Mouse (Mus musculus): Measurements from ENCODE around the gene Ap5z1. TPM values are rescaled to one million over a fixed set of nuclear protein-coding genes. Genes with fewer than 3 reads are reported as not detected.
A peak's percentile ranks its signal among the peaks of the same experiment; 100 is the strongest.

Ap5z1 gene
- polyA plus RNA-seq, 1 experiment from 2014 or later, result 12.0 TPM

DNA sequence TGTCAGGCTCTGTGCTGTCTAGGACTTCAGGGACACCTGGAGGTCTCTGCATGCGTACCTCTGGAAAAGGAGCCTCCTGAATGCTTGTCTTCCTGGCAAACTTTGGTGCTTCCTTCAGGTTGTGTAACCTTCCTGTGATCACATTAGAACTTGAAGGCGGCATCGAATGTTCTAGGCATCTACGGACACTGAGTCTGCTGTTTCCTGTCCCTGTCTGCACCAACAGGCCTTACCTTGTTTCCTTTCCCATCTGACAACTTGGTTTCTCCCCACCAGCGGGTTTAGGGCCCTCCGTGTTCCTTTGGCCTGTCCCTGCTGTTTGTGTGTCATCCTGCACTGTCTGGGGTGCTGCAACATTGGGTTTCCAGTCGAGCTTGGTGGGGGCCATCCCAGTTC is 21.7 kb upstream of the Ap5z1 start:
- H3K4me1 ChIP-seq (replicated peaks), result peaks cover 57% of the 10 kb centered on the region
- ATAC-seq, result no peak
- H3K27ac ChIP-seq, result peak overlapping the region; percentile 94; the same call in 1 of the 2 replicates
- WGBS, result 81% methylated on average over 7 of the region's 7 CpGs
- H3K27me3 ChIP-seq (replicated peaks), result no peaks in the 10 kb centered on the region
- H3K36me3 ChIP-seq, result no peaks in the 10 kb centered on the region
- no peak overlapping the region for H3K9ac ChIP-seq
- H3K4me3 ChIP-seq (replicated peaks), result no peak overlapping the region
- peak overlapping the region; percentile 67; the same call in 1 of the 2 replicates for H3K4me2 ChIP-seq (replicated peaks)
- no peaks in the 10 kb centered on the region for H3K9me3 ChIP-seq

DNA sequence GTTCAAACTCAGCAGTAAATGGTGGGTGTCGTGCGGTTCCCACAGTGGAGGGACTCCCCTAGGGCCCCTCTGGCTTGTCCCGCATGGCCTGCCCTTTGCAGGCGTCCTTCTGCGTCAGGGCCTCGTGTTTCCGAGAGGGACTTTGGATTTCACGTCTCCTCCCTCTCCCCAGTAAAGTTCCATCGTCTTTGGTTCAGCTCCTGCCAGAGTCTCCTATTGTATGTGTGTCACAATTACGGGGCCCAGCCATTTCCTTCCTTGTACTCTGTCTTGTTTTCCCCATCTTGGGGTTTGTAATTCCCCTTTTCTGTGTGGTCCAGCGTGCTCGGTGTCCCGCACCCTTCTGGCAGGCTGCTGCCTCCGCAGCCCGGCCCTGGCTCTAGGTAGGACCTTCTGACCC is 20.2 kb upstream of the Ap5z1 start:
- Histone ChIP-seq H3K4me2 (replicated peaks) (no peak overlapping the region), H3K9me3 (no peaks in the 10 kb centered on the region), H3K36me3 (no peaks in the 10 kb centered on the region), H3K27ac (no peak overlapping the region), H3K4me1 (replicated peaks) (peaks cover 61% of the 10 kb centered on the region), H3K4me3 (replicated peaks) (no peak overlapping the region), H3K9ac (no peak overlapping the region), H3K27me3 (replicated peaks) (no peaks in the 10 kb centered on the region)
- WGBS, result 75% methylated on average over 15 of the region's 15 CpGs
- no peak for ATAC-seq

DNA sequence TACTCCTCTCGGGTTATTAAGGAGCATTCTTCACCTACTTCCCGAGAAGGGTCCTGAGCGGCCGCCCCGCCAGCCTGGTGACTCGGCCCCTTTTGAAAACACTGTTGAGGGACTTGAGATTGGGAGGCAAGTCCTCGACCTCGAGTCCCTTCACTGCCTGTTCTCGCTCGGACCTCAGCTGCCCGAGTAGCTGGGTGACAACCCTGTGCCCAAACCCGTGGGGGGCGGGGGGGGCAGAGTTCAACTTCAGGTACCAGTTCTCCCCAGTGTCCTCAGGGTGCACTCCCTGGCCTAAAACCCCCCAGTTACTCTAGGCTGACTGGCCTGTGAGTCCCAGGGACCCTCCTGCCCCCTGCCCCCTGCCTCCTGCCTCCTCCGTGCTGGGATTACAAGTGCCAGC is 19.8 kb upstream of the Ap5z1 start:
- WGBS, result 70% methylated on average over 14 of the region's 14 CpGs
- Histone ChIP-seq H3K36me3 (no peaks in the 10 kb centered on the region), H3K4me3 (replicated peaks) (no peak overlapping the region), H3K9me3 (no peaks in the 10 kb centered on the region), H3K4me2 (replicated peaks) (no peak overlapping the region), H3K4me1 (replicated peaks) (peaks cover 61% of the 10 kb centered on the region), H3K27ac (0 out of 2 replicates have a peak overlapping the region, but pooled peaks have one; percentile 7), H3K9ac (no peak overlapping the region), H3K27me3 (replicated peaks) (no peaks in the 10 kb centered on the region)
- no peak for ATAC-seq

DNA sequence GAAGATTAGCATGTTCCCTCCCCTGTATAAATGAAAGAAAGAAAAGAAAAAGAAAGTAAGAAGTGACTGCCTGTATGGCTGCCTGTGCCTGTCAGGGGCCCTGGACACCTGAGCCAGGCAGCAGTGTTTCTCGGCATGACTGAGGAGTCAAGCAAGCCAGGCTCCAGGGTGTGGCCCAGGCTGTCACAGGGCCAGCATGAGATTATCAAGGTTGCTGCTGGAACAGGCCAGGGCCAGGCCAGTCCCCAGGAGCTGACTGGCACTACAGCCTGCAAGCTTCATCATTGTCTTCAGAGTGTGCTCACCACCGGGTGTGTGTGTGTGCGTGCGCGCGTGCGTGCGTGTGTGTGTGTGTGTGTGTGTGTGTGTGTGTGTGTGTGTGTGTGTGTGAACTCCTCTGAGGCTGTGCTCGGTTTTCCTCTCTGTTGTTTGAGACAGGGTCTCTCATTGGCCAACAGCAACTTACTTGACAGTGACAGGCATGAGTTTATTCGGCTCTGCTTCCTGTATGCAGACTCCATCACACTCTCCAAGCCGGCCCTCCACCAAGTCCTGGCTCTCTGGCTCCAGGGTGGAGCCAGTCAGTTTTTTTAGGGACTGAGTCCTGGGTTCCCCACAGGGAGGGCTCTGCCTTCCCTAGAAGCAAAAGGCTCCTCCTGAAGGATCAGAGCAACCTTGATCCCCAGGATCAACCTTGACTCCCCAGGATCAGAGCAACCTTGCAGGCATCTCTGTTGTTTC is 18.8 kb upstream of the Ap5z1 start:
- no peak overlapping the region for H3K4me3 ChIP-seq (replicated peaks)
- H3K27me3 ChIP-seq (replicated peaks), result no peaks in the 10 kb centered on the region
- peak overlapping the region; percentile 44; the same call in 1 of the 2 replicates for H3K27ac ChIP-seq
- peaks cover 53% of the 10 kb centered on the region for H3K4me1 ChIP-seq (replicated peaks)
- no peaks in the 10 kb centered on the region for H3K9me3 ChIP-seq
- no peak overlapping the region for H3K9ac ChIP-seq
- peak; percentile 37 for ATAC-seq
- no peak overlapping the region for H3K4me2 ChIP-seq (replicated peaks)
- 58% methylated on average over 11 of the region's 11 CpGs for WGBS
- peaks cover 2% of the 10 kb centered on the region; the same call in 1 of the 2 replicates for H3K36me3 ChIP-seq

DNA sequence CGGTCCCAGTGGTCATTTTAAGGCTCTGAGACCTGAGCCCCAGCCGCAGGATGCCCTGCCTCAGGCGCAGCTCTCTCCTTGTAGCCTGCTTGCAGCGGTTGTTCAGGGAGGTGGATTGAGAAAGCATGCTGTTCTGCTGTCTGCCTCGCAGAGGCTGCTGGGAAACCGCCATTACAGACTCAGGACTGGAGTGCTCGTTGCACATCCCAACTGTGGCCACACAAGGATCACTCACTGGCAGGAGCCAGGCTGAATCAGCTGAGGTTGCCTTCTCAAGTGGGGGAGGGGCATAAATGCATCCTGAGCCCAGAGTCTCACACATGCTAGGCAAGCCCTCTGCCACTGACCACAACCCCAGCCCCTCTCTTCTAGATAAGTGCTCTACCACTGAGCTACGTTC is 18.0 kb upstream of the Ap5z1 start:
- H3K27ac ChIP-seq, result no peak overlapping the region
- no peak overlapping the region for H3K4me3 ChIP-seq (replicated peaks)
- H3K36me3 ChIP-seq, result peaks cover 10% of the 10 kb centered on the region
- WGBS, result 55% methylated on average over 8 of the region's 8 CpGs
- peaks cover 50% of the 10 kb centered on the region for H3K4me1 ChIP-seq (replicated peaks)
- no peaks in the 10 kb centered on the region for H3K9me3 ChIP-seq
- H3K27me3 ChIP-seq (replicated peaks), result no peaks in the 10 kb centered on the region
- no peak overlapping the region for H3K9ac ChIP-seq
- ATAC-seq, result no peak
- no peak overlapping the region for H3K4me2 ChIP-seq (replicated peaks)

DNA sequence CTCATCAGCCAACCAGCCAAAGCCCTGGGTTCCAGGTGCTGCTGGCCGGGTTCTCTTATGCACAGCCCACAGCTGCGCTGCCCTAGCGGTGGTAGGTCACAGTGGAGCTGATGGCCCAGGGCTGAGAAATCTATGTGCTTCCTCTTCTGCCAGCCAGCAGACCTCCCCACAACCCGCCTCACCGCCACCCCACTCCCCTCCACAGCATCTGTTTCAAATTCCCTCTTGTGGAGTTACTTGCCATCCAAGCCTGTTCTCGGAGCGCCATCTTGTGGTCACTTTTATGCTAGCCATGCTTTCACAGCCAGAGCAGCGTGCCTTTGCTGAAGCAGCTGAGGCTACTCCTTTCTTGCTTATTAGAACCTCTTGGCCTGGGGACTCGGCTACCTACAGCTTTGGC is 15.7 kb upstream of the Ap5z1 start:
- WGBS, result 4% methylated on average over 9 of the region's 9 CpGs
- Histone ChIP-seq H3K9me3 (no peaks in the 10 kb centered on the region), H3K27ac (no peak overlapping the region), H3K4me3 (replicated peaks) (no peak overlapping the region), H3K4me1 (replicated peaks) (peaks cover 30% of the 10 kb centered on the region), H3K36me3 (peaks cover 20% of the 10 kb centered on the region), H3K27me3 (replicated peaks) (no peaks in the 10 kb centered on the region), H3K9ac (no peak overlapping the region), H3K4me2 (replicated peaks) (no peak overlapping the region)
- peak; percentile 29 for ATAC-seq

DNA sequence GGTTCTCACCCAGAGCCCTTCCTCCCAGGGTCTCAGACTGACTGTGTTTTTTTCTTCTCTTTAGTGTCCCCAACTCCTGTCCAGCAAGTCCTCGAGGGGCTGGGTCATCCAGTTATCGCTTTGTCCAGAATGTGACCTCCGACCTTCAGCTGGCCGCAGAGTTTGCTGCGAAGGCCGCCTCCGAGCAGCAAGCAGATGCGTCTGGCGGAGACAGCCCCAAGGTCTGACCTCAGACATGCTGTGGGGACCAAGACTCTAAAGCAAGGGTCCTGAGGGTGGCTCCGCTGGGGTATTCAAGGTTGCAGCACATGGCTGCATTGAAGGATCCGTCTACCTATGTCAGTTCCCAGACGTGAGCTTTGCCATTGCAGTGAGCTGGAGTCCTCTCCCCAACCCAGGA is 15.1 kb upstream of the Ap5z1 start:
- no peaks in the 10 kb centered on the region for H3K9me3 ChIP-seq
- no peak overlapping the region for H3K4me2 ChIP-seq (replicated peaks)
- peaks cover 24% of the 10 kb centered on the region for H3K4me1 ChIP-seq (replicated peaks)
- H3K27me3 ChIP-seq (replicated peaks), result no peaks in the 10 kb centered on the region
- peaks cover 21% of the 10 kb centered on the region for H3K36me3 ChIP-seq
- ATAC-seq, result no peak
- no peak overlapping the region for H3K27ac ChIP-seq
- no peak overlapping the region for H3K9ac ChIP-seq
- 61% methylated on average over 12 of the region's 12 CpGs for WGBS
- H3K4me3 ChIP-seq (replicated peaks), result no peak overlapping the region

DNA sequence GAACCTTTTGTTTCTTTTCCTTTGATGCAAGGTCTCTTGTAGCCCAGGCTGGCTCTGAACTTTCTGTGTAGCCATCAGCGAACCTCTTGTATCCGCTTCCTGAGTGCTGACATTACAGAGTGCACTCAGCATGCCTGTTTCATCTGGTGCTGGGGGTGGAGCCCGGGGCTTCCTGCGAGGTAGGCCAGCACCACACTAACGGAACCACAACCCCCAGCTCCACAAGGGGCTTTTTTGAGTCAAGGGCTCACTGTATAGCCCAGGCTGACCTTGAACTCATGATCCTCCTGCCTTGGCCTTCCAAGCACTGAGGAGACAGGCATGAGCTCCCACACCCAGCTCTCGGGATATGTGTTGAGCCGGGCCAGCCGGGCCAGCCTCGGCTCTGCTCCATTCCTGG is 12.9 kb upstream of the Ap5z1 start:
- Histone ChIP-seq H3K27ac (no peak overlapping the region), H3K36me3 (peaks cover 39% of the 10 kb centered on the region)

DNA sequence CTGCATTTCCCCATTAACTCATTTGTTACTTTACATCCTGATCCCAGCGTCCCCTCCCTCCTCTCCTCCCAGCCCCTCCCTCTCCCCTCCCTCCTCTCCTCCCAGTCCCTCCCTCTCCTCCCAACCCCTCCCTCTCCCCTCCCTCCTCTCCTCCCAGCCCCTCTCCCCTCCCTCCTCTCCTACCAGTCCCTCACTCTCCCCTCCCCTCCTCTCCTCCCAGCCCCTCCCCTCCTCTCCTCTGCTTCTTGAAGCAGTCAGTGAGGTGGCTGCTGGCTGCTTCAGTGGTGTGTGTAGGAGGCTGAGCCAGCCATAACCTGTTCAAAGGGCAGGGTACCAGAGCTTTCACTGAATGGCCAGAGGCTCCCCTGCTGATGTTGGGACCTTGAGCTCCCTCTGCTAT is 12.0 kb upstream of the Ap5z1 start:
- Histone ChIP-seq H3K27me3 (replicated peaks) (no peaks in the 10 kb centered on the region), H3K27ac (no peak overlapping the region), H3K4me3 (replicated peaks) (no peak overlapping the region), H3K4me1 (replicated peaks) (peaks cover 4% of the 10 kb centered on the region), H3K9ac (no peak overlapping the region), H3K9me3 (no peaks in the 10 kb centered on the region), H3K36me3 (peaks cover 43% of the 10 kb centered on the region), H3K4me2 (replicated peaks) (no peak overlapping the region)
- WGBS, result 7% methylated on average over 1 of the region's 1 CpGs
- peak; percentile 26; the same call in 1 of the 2 replicates for ATAC-seq

More for the DNA sequence above, 12.9 kb upstream of the Ap5z1 start:
- Histone ChIP-seq H3K9ac (no peak overlapping the region), H3K27me3 (replicated peaks) (no peaks in the 10 kb centered on the region), H3K4me3 (replicated peaks) (no peak overlapping the region), H3K9me3 (no peaks in the 10 kb centered on the region), H3K4me1 (replicated peaks) (peaks cover 4% of the 10 kb centered on the region), H3K4me2 (replicated peaks) (no peak overlapping the region)
- no peak for ATAC-seq
- 94% methylated on average over 9 of the region's 9 CpGs for WGBS

DNA sequence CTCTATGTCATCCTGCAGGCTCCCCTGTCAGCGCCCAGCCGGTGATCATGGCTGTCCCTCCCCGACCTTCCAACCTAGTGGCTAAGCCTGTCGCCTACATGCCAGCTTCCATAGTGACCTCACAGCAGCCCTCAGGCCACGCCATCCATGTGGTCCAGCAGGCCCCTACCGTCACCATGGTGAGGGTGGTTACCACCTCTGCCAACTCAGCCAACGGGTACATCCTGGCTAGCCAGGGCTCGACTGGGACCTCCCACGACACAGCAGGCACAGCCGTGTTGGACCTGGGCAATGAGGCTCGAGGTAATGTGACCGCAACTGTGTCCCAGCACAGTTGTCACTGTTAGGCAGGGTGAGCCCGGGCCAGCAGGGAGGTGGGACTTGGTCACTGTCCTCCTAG is 10.0 kb upstream of the Ap5z1 start:
- Histone ChIP-seq H3K4me1 (replicated peaks) (no peaks in the 10 kb centered on the region), H3K9ac (no peak overlapping the region), H3K4me2 (replicated peaks) (no peak overlapping the region), H3K4me3 (replicated peaks) (no peak overlapping the region), H3K36me3 (peaks cover 47% of the 10 kb centered on the region), H3K9me3 (no peaks in the 10 kb centered on the region), H3K27ac (no peak overlapping the region), H3K27me3 (replicated peaks) (no peaks in the 10 kb centered on the region)
- no peak for ATAC-seq
- 94% methylated on average over 13 of the region's 13 CpGs for WGBS

DNA sequence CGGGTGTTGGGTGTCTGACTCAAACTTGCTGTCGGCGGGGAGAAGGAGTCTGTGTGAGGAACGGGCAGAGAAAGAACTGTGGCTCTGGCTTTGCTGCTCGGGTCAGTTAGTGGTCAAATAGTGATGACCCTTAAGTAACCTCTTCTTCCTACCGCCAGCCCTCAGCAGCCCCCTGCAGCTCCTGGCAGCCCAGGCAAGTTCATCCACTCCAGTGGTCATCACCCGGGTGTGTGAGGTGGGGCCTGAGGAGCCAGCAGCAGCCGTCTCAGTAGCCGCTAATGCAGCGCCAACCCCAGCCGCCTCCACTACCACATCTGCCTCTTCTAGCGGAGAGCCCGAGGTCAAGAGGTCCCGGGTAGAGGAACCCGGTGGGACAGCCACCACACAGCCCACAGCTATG is 7.4 kb upstream of the Ap5z1 start:
- 60% methylated on average over 15 of the region's 15 CpGs for WGBS
- Histone ChIP-seq H3K4me3 (replicated peaks) (no peak overlapping the region), H3K4me1 (replicated peaks) (0 out of 2 replicates have a peak, but pooled peaks cover 2% of the 10 kb centered on the region), H3K27me3 (replicated peaks) (no peaks in the 10 kb centered on the region), H3K36me3 (peaks cover 30% of the 10 kb centered on the region), H3K9ac (no peak overlapping the region), H3K27ac (no peak overlapping the region), H3K9me3 (no peaks in the 10 kb centered on the region), H3K4me2 (replicated peaks) (no peak overlapping the region)
- no peak for ATAC-seq

DNA sequence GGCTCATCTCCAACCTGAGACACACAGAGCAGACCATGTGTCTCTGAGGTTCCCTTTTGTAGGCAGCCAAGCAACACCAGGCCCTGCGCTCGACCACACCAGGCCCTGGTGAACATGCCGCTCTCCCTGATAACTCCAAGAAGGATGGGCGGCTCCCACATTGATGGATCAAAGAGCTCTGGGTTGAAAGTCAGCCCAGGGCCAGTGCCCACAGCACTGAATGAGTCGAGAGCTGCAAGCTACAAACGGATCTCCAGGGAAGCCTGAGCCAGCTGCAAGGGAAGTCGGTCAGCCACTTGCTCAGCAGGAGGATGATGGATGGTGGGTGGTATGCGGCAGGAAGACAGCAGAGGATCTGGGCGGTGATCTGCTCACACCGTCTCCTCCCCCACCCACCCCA is 6.4 kb upstream of the Ap5z1 start:
- Histone ChIP-seq H3K4me3 (replicated peaks) (no peak overlapping the region), H3K27ac (peak overlapping the region; percentile 72), H3K27me3 (replicated peaks) (no peaks in the 10 kb centered on the region), H3K36me3 (peaks cover 29% of the 10 kb centered on the region), H3K4me2 (replicated peaks) (no peak overlapping the region), H3K9ac (no peak overlapping the region), H3K9me3 (no peaks in the 10 kb centered on the region), H3K4me1 (replicated peaks) (0 out of 2 replicates have a peak, but pooled peaks cover 2% of the 10 kb centered on the region)
- WGBS, result 40% methylated on average over 10 of the region's 10 CpGs
- no peak for ATAC-seq

Measured in intestine, embryonic 15.5 days (tissue).